Mouse (Mus musculus) spleen, adult 2 months (tissue): ENCODE results near the gene Snx29.

Experiments used
- CTCF ChIP-seq: fragments of 200-500 bp; IDR thresholded peaks from 2 replicates; pipeline ENCODE4 v1.5.1; 2011; ENCODE audit warnings: mild to moderate bottlenecking, inconsistent platforms; ENCODE audit not compliant: insufficient read depth, insufficient read length, insufficient replicate concordance; ENCODE audit errors: extremely low read depth
- POLR2A ChIP-seq: fragments of 200-500 bp; IDR thresholded peaks from 2 replicates; pipeline ENCODE4 v1.6.1; 2011; ENCODE audit warnings: low read depth, low read length, inconsistent platforms

DNA sequence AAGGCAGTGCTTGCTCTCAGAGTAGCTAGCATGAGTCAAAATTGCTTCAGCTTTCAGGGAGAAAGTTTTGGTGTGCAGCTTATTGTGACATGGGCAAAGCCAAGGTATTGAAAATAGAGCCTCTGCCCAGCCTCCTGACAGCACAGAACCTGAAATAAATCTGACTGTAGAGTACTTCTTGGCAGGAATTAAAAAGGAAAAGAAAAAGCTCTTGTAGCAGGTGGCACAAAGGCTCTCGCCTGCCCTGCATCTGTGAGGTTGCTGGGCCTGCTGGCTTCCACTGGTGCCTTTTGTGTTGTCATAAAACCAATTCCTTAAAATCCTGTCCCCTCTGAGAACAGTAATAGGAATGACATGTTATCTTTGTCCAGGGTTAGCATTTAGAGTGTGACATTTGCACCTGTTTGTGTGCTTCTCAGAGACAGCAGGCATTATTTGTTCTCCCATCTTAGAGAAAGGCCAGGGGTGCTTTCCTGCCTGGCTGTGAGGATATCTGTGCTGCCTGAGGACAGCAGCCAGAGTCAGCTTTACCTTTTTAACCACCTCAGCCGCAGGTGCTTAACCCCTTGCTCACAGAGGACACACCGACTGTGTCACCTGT, 289.9 kb downstream of the Snx29 start:
- TF ChIP-seq CTCF (no peak), POLR2A (no peak)
